ENCODE assay signal across 15 mouse cellular contexts in genomic region chr12:26646141-26646540, GRCm38 (mm10).
A peak's percentile ranks its signal among the peaks of the same experiment; 100 is the strongest.
DNase-seq lines count a peak whose midpoint lies in the region; ATAC-seq and TF ChIP-seq lines count a peak whose summit lies in the region.
"Had no signal": no experiment of that assay in that cellular context is flagged by ENCODE, and none has a peak within 500 bp of the region (broad histone marks: within the 10 kb centered on the region; RNA-seq: fewer than 3 reads in every experiment).

No protein-coding gene starts in this region.

- no peaks in the 10 kb centered on the region for H3K4me1 ChIP-seq in midbrain, postnatal 0 days (ENCODE audit: insufficient read depth, low read length)
- H3K4me1 ChIP-seq in midbrain, embryonic 14.5 days (ENCODE audit: control insufficient read depth, insufficient read depth, low read length), result 0 out of 2 replicates have a peak, but pooled peaks cover 4% of the 10 kb centered on the region
- H3K4me1 ChIP-seq in heart, adult 2 months (ENCODE audit: control insufficient read depth, insufficient read depth, low read length), result no peaks in the 10 kb centered on the region
- H3K4me1 ChIP-seq: embryonic facial prominence, embryonic 13.5 days had no signal

- no peaks in the 10 kb centered on the region for H3K36me3 ChIP-seq in midbrain, postnatal 0 days (ENCODE audit: insufficient read depth, low read length)
- H3K36me3 ChIP-seq in midbrain, embryonic 14.5 days (ENCODE audit: control insufficient read depth, insufficient read depth, low read length), result no peaks in the 10 kb centered on the region
- no peaks in the 10 kb centered on the region for H3K36me3 ChIP-seq in heart, adult 2 months (ENCODE audit: control insufficient read depth, insufficient read depth, low read length)
- H3K36me3 ChIP-seq: embryonic facial prominence, embryonic 13.5 days; forebrain, embryonic 10.5 days; limb, embryonic 12.5 days had no signal

- TF ChIP-seq EP300 in heart, adult 2 months (IDR thresholded peaks at IDR 0.05; ENCODE audit: insufficient read depth, low read depth, low read length), result no peak

- no peaks in the 10 kb centered on the region for H3K27me3 ChIP-seq in midbrain, postnatal 0 days (ENCODE audit: insufficient read depth, low read length)
- no peaks in the 10 kb centered on the region for H3K27me3 ChIP-seq in midbrain, embryonic 14.5 days (ENCODE audit: control insufficient read depth, insufficient read depth, low read length)
- no peaks in the 10 kb centered on the region for H3K27me3 ChIP-seq in heart, adult 2 months (ENCODE audit: control insufficient read depth, insufficient read depth, low read length)
- H3K27me3 ChIP-seq: embryonic facial prominence, embryonic 13.5 days; limb, embryonic 12.5 days had no signal

- H3K4me3 ChIP-seq in midbrain, postnatal 0 days (ENCODE audit: low read depth, low read length), result no peak overlapping the region
- no peak overlapping the region for H3K4me3 ChIP-seq in midbrain, embryonic 14.5 days (replicated peaks; ENCODE audit: low read depth, low read length)
- no peak overlapping the region for H3K4me3 ChIP-seq in heart, adult 2 months
- H3K4me3 ChIP-seq: embryonic facial prominence, embryonic 13.5 days; forebrain, embryonic 10.5 days; left cerebral cortex, adult 2 months; limb, embryonic 12.5 days had no signal

- intact Hi-C loops in heart, adult 2 months (cut with DNase I), result no loop called here

- no peak for ATAC-seq in midbrain, postnatal 0 days (ENCODE audit: low FRiP score)
- ATAC-seq in midbrain, embryonic 14.5 days (ENCODE audit: low FRiP score, low TSS enrichment), result no peak

- no peak overlapping the region for H3K4me2 ChIP-seq in midbrain, postnatal 0 days (ENCODE audit: low read depth, low read length, poor library complexity, severe bottlenecking)
- no peak overlapping the region for H3K4me2 ChIP-seq in midbrain, embryonic 14.5 days (ENCODE audit: low read length)
- H3K4me2 ChIP-seq: embryonic facial prominence, embryonic 13.5 days; limb, embryonic 12.5 days had no signal

- H3K9me3 ChIP-seq in midbrain, postnatal 0 days (ENCODE audit: low read length), result no peaks in the 10 kb centered on the region
- no peaks in the 10 kb centered on the region for H3K9me3 ChIP-seq in midbrain, embryonic 14.5 days (ENCODE audit: control insufficient read depth, low read length)
- H3K9me3 ChIP-seq: embryonic facial prominence, embryonic 13.5 days; forebrain, embryonic 10.5 days; limb, embryonic 12.5 days had no signal

- H3K9ac ChIP-seq in midbrain, postnatal 0 days (replicated peaks; ENCODE audit: low read length, poor library complexity, severe bottlenecking), result no peak overlapping the region
- no peak overlapping the region for H3K9ac ChIP-seq in midbrain, embryonic 14.5 days (replicated peaks; ENCODE audit: low read length)
- H3K9ac ChIP-seq in heart, adult 2 months (ENCODE audit: low read depth, low read length), result no peak overlapping the region
- H3K9ac ChIP-seq: embryonic facial prominence, embryonic 13.5 days; limb, embryonic 12.5 days had no signal

- H3K27ac ChIP-seq in midbrain, postnatal 0 days (ENCODE audit: low read depth, low read length), result no peak overlapping the region
- H3K27ac ChIP-seq in midbrain, embryonic 14.5 days (replicated peaks; ENCODE audit: low read depth, low read length), result no peak overlapping the region
- no peak overlapping the region for H3K27ac ChIP-seq in heart, adult 2 months
- H3K27ac ChIP-seq: embryonic facial prominence, embryonic 13.5 days; forebrain, embryonic 10.5 days; left cerebral cortex, adult 2 months; limb, embryonic 12.5 days; macrophage had no signal

- no peaks in the 10 kb centered on the region for H3K79me2 ChIP-seq in heart, adult 2 months (replicated peaks; ENCODE audit: control insufficient read depth, insufficient read depth, low read length)

- TF ChIP-seq CTCF in midbrain, postnatal 0 days (IDR thresholded peaks at IDR 0.05), result no peak
- TF ChIP-seq CTCF in heart, adult 2 months (IDR thresholded peaks at IDR 0.05), result no peak

- TF ChIP-seq POLR2A in heart, adult 2 months (IDR thresholded peaks at IDR 0.05; ENCODE audit: insufficient read depth, low read depth, low read length), result no peak

- peak; percentile 60 for DNase-seq in heart, adult 11 months
- DNase-seq in heart, adult 8-10 months (ENCODE audit: low spot score), result no peak
- peak; percentile 44 for DNase-seq in midbrain, postnatal 0 days (ENCODE audit: low spot score)
- no peak for DNase-seq in midbrain, embryonic 14.5 days
- peak; percentile 74 for DNase-seq in embryo, embryonic 10.5 days (ENCODE audit: low spot score)
- peak; percentile 28 for DNase-seq in mesoderm, embryonic 11.5 days (ENCODE audit: low read depth, low spot score)
- DNase-seq in heart, adult 2 months, result no peak
- no peak for DNase-seq in right cerebral cortex, adult 18-20 months
- DNase-seq: cerebellum, adult 9-11 months; right cerebral cortex, postnatal 14 days had no signal

Comparison
In these comparisons a context has a peak if more than half of its experiments do, and no peak if none do; other contexts are left out.
1. DNase-seq: peak in heart, adult 11 months (single experiment), midbrain, postnatal 0 days (single experiment), embryo, embryonic 10.5 days (single experiment) and mesoderm, embryonic 11.5 days (single experiment); none in heart, adult 8-10 months (single experiment), midbrain, embryonic 14.5 days (single experiment), heart, adult 2 months (0 of 2) and right cerebral cortex, adult 18-20 months (single experiment).